In the genomic region with DNA sequence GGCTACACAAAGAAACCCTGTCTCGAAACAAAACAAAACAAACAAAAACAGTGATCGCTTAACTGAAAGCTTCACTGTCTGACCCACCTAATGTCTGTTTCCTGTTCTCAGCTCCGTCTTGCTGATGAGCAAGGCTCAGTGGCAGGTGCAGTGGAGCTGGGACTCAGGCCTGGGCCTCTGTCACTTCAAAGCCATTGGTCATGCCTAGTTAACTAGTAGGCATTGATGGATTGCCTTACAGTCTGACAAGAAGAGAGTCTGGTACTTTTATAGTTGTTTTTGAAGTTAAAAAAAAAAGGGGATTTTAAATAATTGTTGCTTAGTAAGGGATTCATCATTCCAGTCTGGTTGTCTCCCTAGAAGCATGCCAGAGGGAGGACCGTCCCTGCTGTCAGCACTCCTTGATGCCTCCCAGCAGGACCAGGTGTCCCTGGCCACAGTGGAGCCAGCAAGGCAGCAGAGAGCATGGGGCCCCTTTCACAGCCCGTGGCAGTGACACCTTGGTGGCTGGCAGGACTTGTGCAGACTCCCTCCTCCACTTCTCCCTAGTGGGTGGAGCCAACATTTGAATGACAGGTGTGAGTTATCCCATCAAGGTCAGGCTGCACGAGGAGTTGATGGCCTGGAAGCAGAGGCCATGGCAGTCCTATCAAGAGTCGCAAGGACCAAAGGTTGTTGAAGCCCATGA, we compare ENCODE assay signal across 16 mouse cellular contexts.
DNase-seq lines count a peak whose midpoint lies in the region; ATAC-seq and TF ChIP-seq lines count a peak whose summit lies in the region.
"Had no signal": no experiment of that assay in that cellular context is flagged by ENCODE, and none has a peak within 500 bp of the region (broad histone marks: within the 10 kb centered on the region; RNA-seq: fewer than 3 reads in every experiment).

No protein-coding gene starts in this region.

- TF ChIP-seq CTCF in midbrain, postnatal 0 days (IDR thresholded peaks at IDR 0.05), result no peak

- H3K4me1 ChIP-seq in midbrain, embryonic 10.5 days, result peaks cover 15% of the 10 kb centered on the region
- H3K4me1 ChIP-seq in midbrain, postnatal 0 days (ENCODE audit: insufficient read depth, low read length), result no peaks in the 10 kb centered on the region
- no peaks in the 10 kb centered on the region for H3K4me1 ChIP-seq in embryonic facial prominence, embryonic 14.5 days (ENCODE audit: control insufficient read depth, insufficient read depth, low read length)
- H3K4me1 ChIP-seq in neural tube, embryonic 14.5 days (ENCODE audit: control insufficient read depth, insufficient read depth, low read length), result no peaks in the 10 kb centered on the region
- no peaks in the 10 kb centered on the region for H3K4me1 ChIP-seq in forebrain, embryonic 15.5 days

- no peaks in the 10 kb centered on the region for H3K9me3 ChIP-seq in midbrain, embryonic 10.5 days (replicated peaks)
- no peaks in the 10 kb centered on the region for H3K9me3 ChIP-seq in midbrain, postnatal 0 days (ENCODE audit: low read length)
- H3K9me3 ChIP-seq in embryonic facial prominence, embryonic 14.5 days (ENCODE audit: control insufficient read depth, low read length), result no peaks in the 10 kb centered on the region
- H3K9me3 ChIP-seq in neural tube, embryonic 14.5 days (ENCODE audit: control insufficient read depth, low read length), result no peaks in the 10 kb centered on the region
- H3K9me3 ChIP-seq in forebrain, embryonic 15.5 days, result no peaks in the 10 kb centered on the region
- H3K9me3 ChIP-seq: limb, embryonic 13.5 days had no signal

- no peaks in the 10 kb centered on the region for H3K27me3 ChIP-seq in midbrain, embryonic 10.5 days (ENCODE audit: low read depth, poor library complexity, severe bottlenecking)
- no peaks in the 10 kb centered on the region for H3K27me3 ChIP-seq in midbrain, postnatal 0 days (ENCODE audit: insufficient read depth, low read length)
- H3K27me3 ChIP-seq in embryonic facial prominence, embryonic 14.5 days (replicated peaks; ENCODE audit: control insufficient read depth, insufficient read depth, low read length), result no peaks in the 10 kb centered on the region
- no peaks in the 10 kb centered on the region for H3K27me3 ChIP-seq in neural tube, embryonic 14.5 days (ENCODE audit: control insufficient read depth, insufficient read depth, low read length)
- no peaks in the 10 kb centered on the region for H3K27me3 ChIP-seq in forebrain, embryonic 15.5 days
- H3K27me3 ChIP-seq: limb, embryonic 13.5 days had no signal

- peak overlapping the region; percentile 17; the same call in 1 of the 2 replicates for H3K27ac ChIP-seq in midbrain, embryonic 10.5 days (replicated peaks)
- no peak overlapping the region for H3K27ac ChIP-seq in midbrain, postnatal 0 days (ENCODE audit: low read depth, low read length)
- H3K27ac ChIP-seq in embryonic facial prominence, embryonic 14.5 days (replicated peaks; ENCODE audit: low read depth, low read length), result no peak overlapping the region
- no peak overlapping the region for H3K27ac ChIP-seq in neural tube, embryonic 14.5 days (ENCODE audit: low read depth, low read length)
- no peak overlapping the region for H3K27ac ChIP-seq in forebrain, embryonic 15.5 days (replicated peaks)
- H3K27ac ChIP-seq: heart, adult 2 months; limb, embryonic 13.5 days had no signal

- no peak overlapping the region for H3K4me3 ChIP-seq in midbrain, embryonic 10.5 days
- no peak overlapping the region for H3K4me3 ChIP-seq in midbrain, postnatal 0 days (ENCODE audit: low read depth, low read length)
- H3K4me3 ChIP-seq in embryonic facial prominence, embryonic 14.5 days (ENCODE audit: low read depth, low read length), result no peak overlapping the region
- no peak overlapping the region for H3K4me3 ChIP-seq in neural tube, embryonic 14.5 days (ENCODE audit: low read depth, low read length)
- no peak overlapping the region for H3K4me3 ChIP-seq in forebrain, embryonic 15.5 days
- H3K4me3 ChIP-seq: heart, adult 2 months; limb, embryonic 13.5 days had no signal

- peak; percentile 27 to 35 for DNase-seq in cerebellum, adult 18-20 months
- no peak for DNase-seq in cerebellum, postnatal 4 days (ENCODE audit: low spot score in 2 of 2)
- DNase-seq in midbrain, embryonic 10.5 days (ENCODE audit: low spot score), result no peak
- no peak for DNase-seq in midbrain, postnatal 0 days (ENCODE audit: low spot score)
- no peak for DNase-seq in embryonic facial prominence, embryonic 14.5 days (ENCODE audit: low spot score)
- no peak for DNase-seq in frontal cortex, postnatal 10 days (ENCODE audit: low spot score in 2 of 2)
- DNase-seq: adrenal gland, postnatal 14 days; heart, adult 2 months; heart, postnatal 14 days; kidney, postnatal 14 days; layer of hippocampus, postnatal 36 days; lung, adult 2 months; right cerebral cortex, adult 18-20 months had no signal

- 61% methylated on average over 7 of the region's 7 CpGs for WGBS in midbrain, embryonic 10.5 days
- WGBS in midbrain, postnatal 0 days, result 49% methylated on average over 7 of the region's 7 CpGs
- WGBS in embryonic facial prominence, embryonic 14.5 days, result 32% methylated on average over 7 of the region's 7 CpGs
- 21% methylated on average over 7 of the region's 7 CpGs for WGBS in neural tube, embryonic 14.5 days
- WGBS in forebrain, embryonic 15.5 days, result 48% methylated on average over 7 of the region's 7 CpGs

- H3K9ac ChIP-seq in midbrain, postnatal 0 days (replicated peaks; ENCODE audit: low read length, poor library complexity, severe bottlenecking), result no peak overlapping the region
- 0 out of 2 replicates have a peak overlapping the region, but pooled peaks have one; percentile 14 for H3K9ac ChIP-seq in embryonic facial prominence, embryonic 14.5 days (ENCODE audit: low read depth, low read length)
- H3K9ac ChIP-seq in neural tube, embryonic 14.5 days (replicated peaks; ENCODE audit: low read depth, low read length), result no peak overlapping the region
- H3K9ac ChIP-seq in forebrain, embryonic 15.5 days (replicated peaks), result no peak overlapping the region
- H3K9ac ChIP-seq: limb, embryonic 13.5 days had no signal

- H3K36me3 ChIP-seq in midbrain, embryonic 10.5 days, result no peaks in the 10 kb centered on the region
- no peaks in the 10 kb centered on the region for H3K36me3 ChIP-seq in midbrain, postnatal 0 days (ENCODE audit: insufficient read depth, low read length)
- no peaks in the 10 kb centered on the region for H3K36me3 ChIP-seq in embryonic facial prominence, embryonic 14.5 days (ENCODE audit: control insufficient read depth, insufficient read depth, low read length)
- H3K36me3 ChIP-seq in neural tube, embryonic 14.5 days (ENCODE audit: control insufficient read depth, insufficient read depth, low read length), result no peaks in the 10 kb centered on the region
- H3K36me3 ChIP-seq in forebrain, embryonic 15.5 days, result no peaks in the 10 kb centered on the region
- H3K36me3 ChIP-seq: limb, embryonic 13.5 days had no signal

- no peak for ATAC-seq in midbrain, postnatal 0 days (ENCODE audit: low FRiP score)
- no peak for ATAC-seq in embryonic facial prominence, embryonic 14.5 days (ENCODE audit: low read depth)
- ATAC-seq in neural tube, embryonic 14.5 days (ENCODE audit: low read depth), result peak; percentile 58
- no peak for ATAC-seq in forebrain, embryonic 15.5 days (replicated peaks)

- H3K4me2 ChIP-seq in midbrain, postnatal 0 days (ENCODE audit: low read depth, low read length, poor library complexity, severe bottlenecking), result no peak overlapping the region
- H3K4me2 ChIP-seq in embryonic facial prominence, embryonic 14.5 days (ENCODE audit: low read depth, low read length), result no peak overlapping the region
- no peak overlapping the region for H3K4me2 ChIP-seq in neural tube, embryonic 14.5 days (ENCODE audit: low read depth, low read length)
- no peak overlapping the region for H3K4me2 ChIP-seq in forebrain, embryonic 15.5 days (replicated peaks)
- H3K4me2 ChIP-seq: limb, embryonic 13.5 days had no signal

Comparison
In these comparisons a context has a peak if more than half of its experiments do, and no peak if none do; other contexts are left out.
1. DNase-seq: peak in cerebellum, adult 18-20 months (2 of 2); none in cerebellum, postnatal 4 days (0 of 2), midbrain, embryonic 10.5 days (single experiment), midbrain, postnatal 0 days (single experiment), embryonic facial prominence, embryonic 14.5 days (single experiment) and frontal cortex, postnatal 10 days (0 of 2).